Mouse (Mus musculus) neural tube, embryonic 13.5 days (tissue): ENCODE data around the gene Man1a. TPM values are rescaled to one million over a fixed set of nuclear protein-coding genes. Genes with fewer than 3 reads are reported as not detected.

Source experiments
- ATAC-seq: fragments of 200-750 bp; cut with Nextera tagmentation; 2 replicates; pipeline ENCODE4 v1.8.0; 2017; ENCODE audit warnings: low read depth, mild to moderate bottlenecking, moderate TSS enrichment, moderate library complexity
- H3K27ac ChIP-seq: fragments of 300-500 bp; sonication (generic); replicated peaks from 2 replicates; pipeline ENCODE4 v1.5.1; 2015; ENCODE audit warnings: moderate library complexity, mild to moderate bottlenecking, inconsistent platforms
- H3K27me3 ChIP-seq: fragments of 300-500 bp; sonication (generic); 2 replicates; pipeline ENCODE4 v1.6.1; 2015; ENCODE audit warnings: mild to moderate bottlenecking, inconsistent platforms
- H3K36me3 ChIP-seq: fragments of 300-500 bp; sonication (generic); 2 replicates; pipeline ENCODE4 v1.6.1; 2015; ENCODE audit warnings: mild to moderate bottlenecking, inconsistent platforms
- H3K4me1 ChIP-seq: fragments of 300-500 bp; sonication (generic); replicated peaks from 2 replicates; pipeline ENCODE4 v1.6.1; 2015; ENCODE audit warnings: inconsistent platforms
- H3K4me2 ChIP-seq: fragments of 300-500 bp; sonication (generic); 2 replicates; pipeline ENCODE4 v1.6.1; 2015; ENCODE audit warnings: inconsistent platforms, mild to moderate bottlenecking, moderate library complexity
- H3K4me3 ChIP-seq: fragments of 300-500 bp; sonication (generic); 2 replicates; pipeline ENCODE4 v1.5.1; 2015; ENCODE audit warnings: mild to moderate bottlenecking, inconsistent platforms
- H3K9ac ChIP-seq: fragments of 300-500 bp; sonication (generic); 2 replicates; pipeline ENCODE4 v1.6.1; 2015; ENCODE audit warnings: moderate library complexity, mild to moderate bottlenecking, inconsistent platforms
- H3K9me3 ChIP-seq: fragments of 300-500 bp; sonication (generic); 2 replicates; pipeline ENCODE4 v1.6.1; 2016; ENCODE audit warnings: inconsistent platforms
- WGBS: fragments of 180-500 bp; shearing (Covaris S2); methylation state at CpG from one replicate; pipeline ENCODE4 v1.1.7; 2015; 5-methylcytosine and 5-hydroxymethylcytosine counted together
- polyA plus RNA-seq: library from polyadenylated mRNA; unstranded; fragments of >200 nt; fragmentation: Nextera tagmentation; extraction: Ambion mirVana; gene quantifications from 2 replicates; pipeline ENCODE4 v1.2.1, GENCODE M21; 2015

The Man1a gene
- polyA plus RNA-seq, 1 experiment from 2014 or later, result 3.1 TPM

GRCm38 (mm10) chr10:54034779-54035178, 41.6 kb downstream of the Man1a start:
- Histone ChIP-seq H3K9ac (no peak overlapping the region), H3K4me3 (no peak overlapping the region), H3K4me1 (no peaks in the 10 kb centered on the region), H3K27me3 (no peaks in the 10 kb centered on the region), H3K9me3 (no peaks in the 10 kb centered on the region), H3K27ac (no peak overlapping the region), H3K36me3 (no peaks in the 10 kb centered on the region), H3K4me2 (no peak overlapping the region)
- 58% methylated on average over 2 of the region's 2 CpGs for WGBS
- ATAC-seq, result no peak

- Histone ChIP-seq H3K27ac (no peak overlapping the region), H3K4me2 (no peak overlapping the region), H3K36me3 (no peaks in the 10 kb centered on the region), H3K4me3 (no peak overlapping the region), H3K27me3 (no peaks in the 10 kb centered on the region), H3K4me1 (no peaks in the 10 kb centered on the region), H3K9me3 (no peaks in the 10 kb centered on the region), H3K9ac (no peak overlapping the region)
- 93% methylated on average over 9 of the region's 9 CpGs for WGBS
- ATAC-seq, result no peak
Observed at GRCm38 (mm10) chr10:54032316-54033092, 43.9 kb downstream of the Man1a start.

- Histone ChIP-seq H3K27ac (no peak overlapping the region), H3K4me1 (no peaks in the 10 kb centered on the region), H3K4me2 (no peak overlapping the region), H3K4me3 (no peak overlapping the region), H3K9me3 (no peaks in the 10 kb centered on the region), H3K27me3 (no peaks in the 10 kb centered on the region), H3K9ac (no peak overlapping the region), H3K36me3 (no peaks in the 10 kb centered on the region)
- ATAC-seq, result no peak
- WGBS, result 94% methylated on average over 4 of the region's 4 CpGs
Observed at GRCm38 (mm10) chr10:54028866-54029265, 47.5 kb downstream of the Man1a start.

GRCm38 (mm10) chr10:54026738-54027427, 49.5 kb downstream of the Man1a start:
- Histone ChIP-seq H3K4me1 (no peaks in the 10 kb centered on the region), H3K4me2 (no peak overlapping the region), H3K27me3 (no peaks in the 10 kb centered on the region), H3K9ac (no peak overlapping the region), H3K36me3 (no peaks in the 10 kb centered on the region), H3K27ac (no peak overlapping the region), H3K4me3 (no peak overlapping the region), H3K9me3 (no peaks in the 10 kb centered on the region)
- ATAC-seq, result no peak
- WGBS, result 86% methylated on average over 5 of the region's 5 CpGs

GRCm38 (mm10) chr10:54026101-54026500, 50.3 kb downstream of the Man1a start:
- no peaks in the 10 kb centered on the region for H3K9me3 ChIP-seq
- no peak overlapping the region for H3K4me2 ChIP-seq
- H3K4me1 ChIP-seq, result no peaks in the 10 kb centered on the region
- H3K36me3 ChIP-seq, result no peaks in the 10 kb centered on the region
- H3K27ac ChIP-seq, result no peak overlapping the region
- WGBS, result 85% methylated on average over 4 of the region's 4 CpGs
- H3K4me3 ChIP-seq, result no peak overlapping the region
- H3K27me3 ChIP-seq, result no peaks in the 10 kb centered on the region
- no peak for ATAC-seq
- H3K9ac ChIP-seq, result no peak overlapping the region

- H3K9ac ChIP-seq, result no peak overlapping the region
- no peaks in the 10 kb centered on the region; the same call in 1 of the 2 replicates for H3K4me1 ChIP-seq
- no peaks in the 10 kb centered on the region for H3K27me3 ChIP-seq
- no peak overlapping the region for H3K4me3 ChIP-seq
- no peak for ATAC-seq
- no peaks in the 10 kb centered on the region for H3K36me3 ChIP-seq
- no peak overlapping the region for H3K27ac ChIP-seq
- 83% methylated on average over 5 of the region's 5 CpGs for WGBS
- H3K9me3 ChIP-seq, result no peaks in the 10 kb centered on the region
- H3K4me2 ChIP-seq, result no peak overlapping the region
Observed at GRCm38 (mm10) chr10:54017904-54018454, 58.4 kb downstream of the Man1a start.

GRCm38 (mm10) chr10:54014116-54014758, 62.2 kb downstream of the Man1a start:
- Histone ChIP-seq H3K4me1 (no peaks in the 10 kb centered on the region; the same call in 1 of the 2 replicates), H3K9me3 (no peaks in the 10 kb centered on the region), H3K27ac (no peak overlapping the region), H3K36me3 (no peaks in the 10 kb centered on the region), H3K4me3 (no peak overlapping the region), H3K27me3 (no peaks in the 10 kb centered on the region), H3K4me2 (no peak overlapping the region), H3K9ac (no peak overlapping the region)
- 77% methylated on average over 15 of the region's 15 CpGs for WGBS
- no peak for ATAC-seq

GRCm38 (mm10) chr10:54013143-54013791, 63.1 kb downstream of the Man1a start:
- no peak overlapping the region for H3K4me2 ChIP-seq
- H3K4me3 ChIP-seq, result no peak overlapping the region
- no peak overlapping the region for H3K27ac ChIP-seq
- no peak overlapping the region for H3K9ac ChIP-seq
- ATAC-seq, result no peak
- 71% methylated on average over 11 of the region's 11 CpGs for WGBS
- H3K9me3 ChIP-seq, result no peaks in the 10 kb centered on the region
- H3K4me1 ChIP-seq, result no peaks in the 10 kb centered on the region; the same call in 1 of the 2 replicates
- H3K36me3 ChIP-seq, result no peaks in the 10 kb centered on the region
- no peaks in the 10 kb centered on the region for H3K27me3 ChIP-seq

GRCm38 (mm10) chr10:54009154-54009553, 67.3 kb downstream of the Man1a start:
- H3K36me3 ChIP-seq, result no peaks in the 10 kb centered on the region
- H3K27me3 ChIP-seq, result no peaks in the 10 kb centered on the region
- H3K9ac ChIP-seq, result no peak overlapping the region
- H3K4me2 ChIP-seq, result no peak overlapping the region
- no peak overlapping the region for H3K4me3 ChIP-seq
- H3K9me3 ChIP-seq, result no peaks in the 10 kb centered on the region
- no peak overlapping the region for H3K27ac ChIP-seq
- WGBS, result 93% methylated on average over 6 of the region's 6 CpGs
- ATAC-seq, result no peak
- no peaks in the 10 kb centered on the region; the same call in 1 of the 2 replicates for H3K4me1 ChIP-seq

- Histone ChIP-seq H3K36me3 (no peaks in the 10 kb centered on the region), H3K27me3 (no peaks in the 10 kb centered on the region), H3K27ac (no peak overlapping the region), H3K9me3 (no peaks in the 10 kb centered on the region), H3K4me1 (no peaks in the 10 kb centered on the region), H3K9ac (no peak overlapping the region), H3K4me3 (no peak overlapping the region), H3K4me2 (no peak overlapping the region)
- no peak for ATAC-seq
- WGBS, result 81% methylated on average over 3 of the region's 3 CpGs
Observed at GRCm38 (mm10) chr10:54006868-54007267, 69.5 kb downstream of the Man1a start.

- WGBS, result 89% methylated on average over 2 of the region's 2 CpGs
- no peak overlapping the region for H3K9ac ChIP-seq
- H3K4me1 ChIP-seq, result no peaks in the 10 kb centered on the region
- no peaks in the 10 kb centered on the region for H3K9me3 ChIP-seq
- no peak for ATAC-seq
- no peaks in the 10 kb centered on the region for H3K36me3 ChIP-seq
- no peak overlapping the region for H3K4me2 ChIP-seq
- H3K4me3 ChIP-seq, result no peak overlapping the region
- H3K27me3 ChIP-seq, result no peaks in the 10 kb centered on the region
- no peak overlapping the region for H3K27ac ChIP-seq
Observed at GRCm38 (mm10) chr10:54005847-54006246, 70.6 kb downstream of the Man1a start.

GRCm38 (mm10) chr10:54002936-54003335, 73.5 kb downstream of the Man1a start:
- Histone ChIP-seq H3K4me2 (no peak overlapping the region), H3K4me1 (no peaks in the 10 kb centered on the region), H3K36me3 (no peaks in the 10 kb centered on the region), H3K27me3 (no peaks in the 10 kb centered on the region), H3K9ac (no peak overlapping the region), H3K4me3 (no peak overlapping the region), H3K9me3 (no peaks in the 10 kb centered on the region), H3K27ac (no peak overlapping the region)
- 79% methylated on average over 2 of the region's 2 CpGs for WGBS
- ATAC-seq, result no peak
